Mouse (Mus musculus): ENCODE results near the gene Tex29. TPM values are rescaled to one million over a fixed set of nuclear protein-coding genes. Genes with fewer than 3 reads are reported as not detected.
"Not testable (repeated sequence)": the region's sequence is repeated elsewhere in the genome, so short reads cannot be mapped to it uniquely, and the experiment has no call there.

Tex29 gene
- polyA plus RNA-seq, 1 experiment from 2014 or later = not detected

DNA sequence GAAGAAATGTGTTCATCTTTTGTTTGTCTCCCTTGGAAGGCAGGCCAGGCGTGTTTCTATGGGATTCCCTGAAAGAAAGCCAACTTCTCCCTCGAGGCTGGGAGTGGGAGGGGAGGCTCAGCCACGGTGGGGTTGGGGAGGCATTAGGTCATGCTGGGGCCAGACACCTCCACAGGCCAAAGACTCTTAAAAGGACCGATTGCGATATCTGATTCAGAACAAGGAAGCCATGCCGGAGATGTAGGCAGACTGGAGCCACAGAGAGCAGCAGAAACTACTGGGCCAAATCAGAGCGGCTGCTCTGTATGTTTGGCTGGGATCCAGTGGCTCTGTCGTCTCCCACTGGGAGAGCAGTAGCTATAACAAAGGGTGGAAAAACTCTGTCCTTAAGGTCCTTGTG lies 1.3 kb downstream of the Tex29 start:
- no peaks in the 10 kb centered on the region for H3K36me3 ChIP-seq (ENCODE audit: control insufficient read depth, insufficient read depth, low read length)
- no peaks in the 10 kb centered on the region for H3K9me3 ChIP-seq (ENCODE audit: control insufficient read depth, low read length)
- ATAC-seq (ENCODE audit: low FRiP score) (no peak), DNase-seq (ENCODE audit: low spot score, missing footprints) (no peak)
- H3K27me3 ChIP-seq (ENCODE audit: control insufficient read depth, insufficient read depth, low read length) = no peaks in the 10 kb centered on the region
- H3K4me2 ChIP-seq = no peak overlapping the region
- no peak overlapping the region for H3K9ac ChIP-seq (ENCODE audit: low read length)
- whole genome bisulfite sequencing = 46% methylated on average over 8 of the region's 8 CpGs
- H3K27ac ChIP-seq (ENCODE audit: low read depth, low read length) = no peak overlapping the region
- H3K4me1 ChIP-seq (ENCODE audit: control insufficient read depth, insufficient read depth, low read length) = no peaks in the 10 kb centered on the region
- no peak overlapping the region for H3K4me3 ChIP-seq (ENCODE audit: low read depth, low read length)

DNA sequence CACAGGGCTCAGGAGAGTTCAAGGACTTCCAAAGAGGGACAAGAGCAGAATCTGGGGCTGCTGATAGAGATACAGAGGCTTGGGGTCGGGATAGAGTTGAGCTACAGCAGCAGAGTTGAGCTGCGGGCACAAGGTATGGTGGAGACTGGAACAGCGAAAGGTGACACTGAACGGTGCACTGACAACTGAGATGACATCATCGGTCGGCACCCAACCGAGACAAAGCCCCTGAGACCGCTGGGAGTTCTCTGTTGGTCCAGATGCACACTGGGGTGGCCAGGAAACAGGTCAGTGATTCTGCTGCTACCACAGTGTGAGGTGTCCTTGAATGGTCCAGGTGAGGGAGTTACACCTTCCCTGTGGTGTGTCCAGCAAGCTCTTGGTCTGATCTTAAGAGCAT lies 2.5 kb downstream of the Tex29 start:
- DNase-seq (ENCODE audit: low spot score, missing footprints) = no peak
- H3K4me3 ChIP-seq (ENCODE audit: low read depth, low read length) = no peak overlapping the region
- no peak overlapping the region for H3K9ac ChIP-seq (ENCODE audit: low read length)
- no peak overlapping the region for H3K27ac ChIP-seq (ENCODE audit: low read depth, low read length)
- H3K27me3 ChIP-seq (ENCODE audit: control insufficient read depth, insufficient read depth, low read length) = no peaks in the 10 kb centered on the region
- no peaks in the 10 kb centered on the region for H3K36me3 ChIP-seq (ENCODE audit: control insufficient read depth, insufficient read depth, low read length)
- ATAC-seq (ENCODE audit: low FRiP score) = no peak
- H3K9me3 ChIP-seq (ENCODE audit: control insufficient read depth, low read length) = no peaks in the 10 kb centered on the region
- H3K4me2 ChIP-seq = no peak overlapping the region
- 88% methylated on average over 8 of the region's 8 CpGs for WGBS
- H3K4me1 ChIP-seq (ENCODE audit: control insufficient read depth, insufficient read depth, low read length) = no peaks in the 10 kb centered on the region

DNA sequence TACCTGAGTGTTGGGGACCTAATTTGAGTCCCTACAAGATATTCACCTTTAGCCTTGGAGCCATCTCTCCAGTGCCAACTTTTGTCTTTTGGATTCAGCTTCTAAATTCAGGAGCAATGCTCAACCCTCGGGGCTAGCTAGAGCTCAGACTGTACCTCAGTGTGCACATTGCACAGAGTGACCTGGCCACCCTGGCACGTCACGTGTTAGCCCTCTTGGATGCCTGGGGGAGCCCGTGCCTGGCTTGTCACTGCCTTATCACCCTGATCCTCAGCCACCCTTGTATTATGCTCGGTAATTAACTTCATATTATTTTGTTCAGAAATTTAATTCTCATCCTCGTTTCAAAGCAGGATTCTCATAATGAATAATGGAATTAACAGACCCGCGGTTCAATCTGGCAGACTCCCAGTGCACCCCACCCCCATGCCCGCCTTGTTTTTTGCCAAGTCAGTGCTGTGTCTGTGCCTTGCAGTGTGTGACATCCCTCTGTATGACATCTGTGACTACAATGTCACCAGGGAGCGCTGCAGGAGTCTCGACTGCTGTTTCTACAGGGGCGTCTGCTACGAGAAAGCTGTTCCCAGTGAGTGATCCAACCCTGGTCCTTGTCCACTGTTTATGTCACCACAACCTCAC lies 3.5 kb downstream of the Tex29 start:
- H3K4me2 ChIP-seq = no peak overlapping the region
- H3K4me1 ChIP-seq (ENCODE audit: control insufficient read depth, insufficient read depth, low read length) = no peaks in the 10 kb centered on the region
- 85% methylated on average over 13 of the region's 13 CpGs for WGBS
- no peaks in the 10 kb centered on the region for H3K9me3 ChIP-seq (ENCODE audit: control insufficient read depth, low read length)
- no peak overlapping the region for H3K27ac ChIP-seq (ENCODE audit: low read depth, low read length)
- H3K36me3 ChIP-seq (ENCODE audit: control insufficient read depth, insufficient read depth, low read length) = no peaks in the 10 kb centered on the region
- no peak for DNase-seq (ENCODE audit: low spot score, missing footprints)
- no peak overlapping the region for H3K4me3 ChIP-seq (ENCODE audit: low read depth, low read length)
- ATAC-seq (ENCODE audit: low FRiP score) = no peak
- H3K9ac ChIP-seq (ENCODE audit: low read length) = no peak overlapping the region
- H3K27me3 ChIP-seq (ENCODE audit: control insufficient read depth, insufficient read depth, low read length) = no peaks in the 10 kb centered on the region

DNA sequence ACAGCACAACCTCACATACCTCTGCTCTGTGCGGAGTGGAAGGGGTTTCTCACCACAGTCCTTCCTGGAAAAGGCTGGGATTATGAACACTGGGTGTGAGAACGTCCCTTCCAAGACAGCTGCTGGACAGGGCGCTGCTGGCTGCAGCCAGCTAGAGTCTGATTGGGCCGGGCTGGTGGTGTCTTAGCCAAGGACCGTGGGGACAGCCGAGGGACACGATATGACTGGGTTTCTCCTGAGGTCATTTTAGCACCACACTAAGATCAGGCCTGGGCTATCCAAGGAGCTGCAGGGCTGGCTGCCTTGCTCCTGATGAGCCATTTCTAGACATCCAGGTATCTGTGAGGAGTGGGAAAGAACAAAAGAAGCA lies 4.0 kb downstream of the Tex29 start:
- no peak overlapping the region for H3K4me2 ChIP-seq
- WGBS = 90% methylated on average over 7 of the region's 7 CpGs
- no peak overlapping the region for H3K4me3 ChIP-seq (ENCODE audit: low read depth, low read length)
- H3K27ac ChIP-seq (ENCODE audit: low read depth, low read length) = no peak overlapping the region
- DNase-seq (ENCODE audit: low spot score, missing footprints) (no peak), ATAC-seq (ENCODE audit: low FRiP score) (no peak)
- no peak overlapping the region for H3K9ac ChIP-seq (ENCODE audit: low read length)
- no peaks in the 10 kb centered on the region for H3K4me1 ChIP-seq (ENCODE audit: control insufficient read depth, insufficient read depth, low read length)
- H3K9me3 ChIP-seq (ENCODE audit: control insufficient read depth, low read length) = no peaks in the 10 kb centered on the region
- no peaks in the 10 kb centered on the region for H3K36me3 ChIP-seq (ENCODE audit: control insufficient read depth, insufficient read depth, low read length)
- no peaks in the 10 kb centered on the region for H3K27me3 ChIP-seq (ENCODE audit: control insufficient read depth, insufficient read depth, low read length)

GRCm38 (mm10) chr8:11846807-11847206 lies 6.5 kb downstream of the Tex29 start:
- no peak overlapping the region for H3K4me2 ChIP-seq
- H3K9ac ChIP-seq (ENCODE audit: low read length) = no peak overlapping the region
- 92% methylated on average over 6 of the region's 6 CpGs for WGBS
- no peak overlapping the region for H3K4me3 ChIP-seq (ENCODE audit: low read depth, low read length)
- no peak for DNase-seq (ENCODE audit: low spot score, missing footprints)
- H3K27me3 ChIP-seq (ENCODE audit: control insufficient read depth, insufficient read depth, low read length) = no peaks in the 10 kb centered on the region
- no peaks in the 10 kb centered on the region for H3K4me1 ChIP-seq (ENCODE audit: control insufficient read depth, insufficient read depth, low read length)
- H3K27ac ChIP-seq (ENCODE audit: low read depth, low read length) = no peak overlapping the region
- H3K36me3 ChIP-seq (ENCODE audit: control insufficient read depth, insufficient read depth, low read length) = no peaks in the 10 kb centered on the region
- no peaks in the 10 kb centered on the region for H3K9me3 ChIP-seq (ENCODE audit: control insufficient read depth, low read length)
- no peak for ATAC-seq (ENCODE audit: low FRiP score)

DNA sequence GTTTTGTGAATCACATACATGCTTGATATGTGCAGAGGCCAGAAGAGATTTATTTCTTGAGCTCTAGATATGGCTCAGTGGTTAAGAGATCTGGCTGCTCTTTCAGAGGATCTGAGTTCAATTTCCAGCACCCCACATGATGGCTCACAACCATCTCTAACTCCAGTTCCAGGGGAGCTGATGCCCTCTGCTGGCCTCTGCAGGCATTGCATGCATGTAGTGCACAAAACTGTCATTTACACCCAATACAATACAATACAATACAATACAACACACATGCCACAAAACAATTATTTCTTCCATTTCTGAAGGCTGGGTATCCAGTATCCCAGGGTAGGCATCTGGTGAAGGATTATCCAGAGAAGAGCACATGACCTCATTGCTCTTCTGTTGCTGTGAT lies 27.6 kb downstream of the Tex29 start:
- Histone ChIP-seq H3K4me2 (no peak overlapping the region), H3K9ac (ENCODE audit: low read length) (no peak overlapping the region), H3K4me1 (ENCODE audit: control insufficient read depth, insufficient read depth, low read length) (no peaks in the 10 kb centered on the region), H3K36me3 (ENCODE audit: control insufficient read depth, insufficient read depth, low read length) (no peaks in the 10 kb centered on the region), H3K27me3 (ENCODE audit: control insufficient read depth, insufficient read depth, low read length) (no peaks in the 10 kb centered on the region), H3K27ac (ENCODE audit: low read depth, low read length) (no peak overlapping the region), H3K9me3 (ENCODE audit: control insufficient read depth, low read length) (0 out of 2 replicates have a peak, but pooled peaks cover 3% of the 10 kb centered on the region), H3K4me3 (ENCODE audit: low read depth, low read length) (no peak overlapping the region)
- DNase-seq (ENCODE audit: low spot score, missing footprints) (no peak), ATAC-seq (ENCODE audit: low FRiP score) (no peak)

DNA sequence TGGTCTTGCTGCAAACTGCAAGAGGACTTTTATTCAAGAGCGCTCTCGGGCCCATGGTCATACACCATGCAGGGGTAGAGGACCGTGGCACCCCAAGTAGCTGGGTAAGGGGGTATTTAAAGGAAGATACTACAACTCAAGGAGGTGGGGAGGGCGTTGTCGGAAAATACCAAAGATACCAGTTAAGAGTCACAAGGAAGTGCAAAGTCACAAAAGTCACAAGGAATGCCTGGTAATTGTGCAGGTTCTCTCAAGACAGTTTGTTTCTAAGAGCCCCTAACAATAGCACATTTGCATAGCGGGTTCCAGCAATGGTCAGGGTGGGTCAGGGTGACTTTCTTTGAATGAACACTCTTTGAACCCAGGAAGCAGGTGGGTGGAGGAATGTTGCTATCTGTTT lies 34.0 kb downstream of the Tex29 start:
- not testable (repeated sequence) for H3K9me3 ChIP-seq (ENCODE audit: control insufficient read depth, low read length); H3K4me1 ChIP-seq (ENCODE audit: control insufficient read depth, insufficient read depth, low read length); H3K9ac ChIP-seq (ENCODE audit: low read length); H3K4me2 ChIP-seq; DNase-seq (ENCODE audit: low spot score, missing footprints); H3K36me3 ChIP-seq (ENCODE audit: control insufficient read depth, insufficient read depth, low read length); H3K4me3 ChIP-seq (ENCODE audit: low read depth, low read length); ATAC-seq (ENCODE audit: low FRiP score); H3K27ac ChIP-seq (ENCODE audit: low read depth, low read length); H3K27me3 ChIP-seq (ENCODE audit: control insufficient read depth, insufficient read depth, low read length)
- 96% methylated on average over 6 of the region's 6 CpGs for WGBS

- peak; percentile 67 for DNase-seq (ENCODE audit: low spot score, missing footprints)
Measured at GRCm38 (mm10) chr8:11884646-11885045, 44.4 kb downstream of the Tex29 start.

DNA sequence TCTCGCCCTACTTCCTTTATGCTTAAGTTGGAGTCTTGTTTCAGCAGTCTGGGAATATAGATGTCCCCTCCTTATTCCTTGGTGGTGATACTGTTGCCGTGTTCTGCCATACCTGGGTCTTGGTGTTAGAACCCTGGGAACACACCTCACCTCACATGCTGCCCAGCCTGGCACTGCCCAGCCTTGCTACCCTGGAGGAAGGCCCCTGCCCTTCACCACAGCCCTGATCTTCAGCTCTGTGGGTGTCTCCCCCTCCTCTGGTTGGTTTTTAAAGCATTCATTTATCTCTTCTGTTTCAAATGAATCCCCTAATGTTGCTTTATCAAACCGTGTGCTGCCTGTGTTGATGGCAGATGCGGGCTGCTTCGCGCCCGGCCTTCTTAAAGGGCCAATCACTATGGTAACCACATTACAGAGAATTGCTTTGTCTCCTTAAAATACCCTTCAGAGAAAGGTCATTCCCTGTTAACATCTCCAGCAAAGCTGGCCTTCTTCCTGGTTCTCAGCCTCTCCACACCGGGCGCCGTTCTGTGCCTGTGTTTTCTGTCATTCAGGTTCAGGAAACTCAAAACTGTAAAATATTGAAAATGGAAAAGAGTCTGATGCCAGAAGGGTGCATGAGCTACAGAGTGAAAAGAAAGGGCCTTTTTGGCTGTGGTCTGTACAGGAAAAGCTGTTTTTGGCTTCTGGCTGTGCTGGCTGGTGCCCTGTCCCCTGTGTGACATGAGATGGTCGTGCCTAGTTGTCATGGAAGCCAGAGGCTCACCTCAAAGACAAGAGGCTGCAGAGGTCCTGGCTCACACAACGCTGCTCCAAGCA lies 45.8 kb downstream of the Tex29 start:
- 39% methylated on average over 12 of the region's 12 CpGs for WGBS
- no peak overlapping the region for H3K4me2 ChIP-seq
- DNase-seq (ENCODE audit: low spot score, missing footprints) = peak; percentile 90

More at GRCm38 (mm10) chr8:11884646-11885045, 44.4 kb downstream of the Tex29 start:
- Histone ChIP-seq H3K9me3 (ENCODE audit: control insufficient read depth, low read length) (peaks cover 11% of the 10 kb centered on the region), H3K27ac (ENCODE audit: low read depth, low read length) (no peak overlapping the region), H3K27me3 (ENCODE audit: control insufficient read depth, insufficient read depth, low read length) (no peaks in the 10 kb centered on the region), H3K9ac (ENCODE audit: low read length) (no peak overlapping the region), H3K4me2 (no peak overlapping the region), H3K4me3 (ENCODE audit: low read depth, low read length) (no peak overlapping the region), H3K36me3 (ENCODE audit: control insufficient read depth, insufficient read depth, low read length) (no peaks in the 10 kb centered on the region), H3K4me1 (ENCODE audit: control insufficient read depth, insufficient read depth, low read length) (peaks cover 25% of the 10 kb centered on the region)
- no peak for ATAC-seq (ENCODE audit: low FRiP score)
- WGBS = 92% methylated on average over 3 of the region's 3 CpGs

More for the DNA sequence above, 45.8 kb downstream of the Tex29 start:
- H3K9ac ChIP-seq (ENCODE audit: low read length) = peak overlapping the region; percentile 49
- no peaks in the 10 kb centered on the region for H3K36me3 ChIP-seq (ENCODE audit: control insufficient read depth, insufficient read depth, low read length)
- H3K4me1 ChIP-seq (ENCODE audit: control insufficient read depth, insufficient read depth, low read length) = peaks cover 26% of the 10 kb centered on the region
- ATAC-seq (ENCODE audit: low FRiP score) = peak; percentile 68
- H3K27me3 ChIP-seq (ENCODE audit: control insufficient read depth, insufficient read depth, low read length) = no peaks in the 10 kb centered on the region
- peak overlapping the region; percentile 71 for H3K27ac ChIP-seq (ENCODE audit: low read depth, low read length)
- no peak overlapping the region for H3K4me3 ChIP-seq (ENCODE audit: low read depth, low read length)
- peaks cover 11% of the 10 kb centered on the region for H3K9me3 ChIP-seq (ENCODE audit: control insufficient read depth, low read length)

Measured in midbrain, embryonic 11.5 days (tissue).